Mouse (Mus musculus): Measurements from ENCODE around the gene Chrne. TPM values are rescaled to one million over a fixed set of nuclear protein-coding genes. Genes with fewer than 3 reads are reported as not detected.

Gene Chrne
- total RNA-seq, 2 experiments from 2014 or later = not detected

DNA sequence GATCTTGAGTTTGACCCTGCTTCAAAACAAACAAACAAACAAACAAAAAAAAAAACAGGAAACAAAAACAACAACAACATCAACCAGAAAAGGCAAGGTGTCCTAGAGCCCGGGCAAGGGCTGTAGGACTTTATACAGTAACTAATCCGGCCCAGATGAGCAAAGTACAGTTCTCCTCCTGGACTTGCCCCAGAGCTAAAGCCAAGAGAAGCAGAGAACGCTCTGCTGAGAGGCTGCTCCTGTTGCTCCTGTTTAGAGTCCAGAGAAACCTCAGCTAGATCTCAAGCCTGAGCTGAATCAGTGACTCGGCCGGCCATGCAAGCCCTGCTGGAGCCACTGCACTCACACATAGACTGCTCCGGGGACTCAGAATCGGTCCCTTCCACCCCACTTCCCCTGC is 11.1 kb upstream of the Chrne start:
- TF ChIP-seq CTCF (conservative IDR thresholded peaks at IDR 0.05) = no peak
- Histone ChIP-seq H3K4me3 (no peak overlapping the region), H3K27ac (no peak overlapping the region)
- DNase-seq (ENCODE audit: low spot score in 2 of 2) = no peak

DNA sequence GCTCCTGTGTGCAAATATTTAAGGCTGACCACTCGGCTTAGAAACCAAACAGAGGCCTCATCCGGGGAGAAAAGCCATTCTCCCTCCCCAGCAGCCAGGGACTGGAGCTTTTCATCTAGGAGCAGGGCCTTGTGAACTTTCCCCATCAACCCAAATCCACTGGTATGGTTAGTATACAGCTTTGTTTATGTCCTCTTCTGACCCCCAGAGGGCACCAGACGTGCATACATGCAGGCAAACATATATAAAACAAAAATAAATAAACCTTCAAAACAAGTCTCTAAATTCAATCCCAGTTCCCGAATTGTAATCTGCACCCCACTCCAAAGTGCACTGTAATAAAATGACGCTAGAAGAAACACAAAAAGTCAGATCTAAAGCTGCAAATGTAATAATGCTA is 10.5 kb upstream of the Chrne start:
- peak; percentile 62 for TF ChIP-seq CTCF (conservative IDR thresholded peaks at IDR 0.05)
- Histone ChIP-seq H3K4me3 (no peak overlapping the region), H3K27ac (no peak overlapping the region)
- DNase-seq (ENCODE audit: low spot score in 2 of 2) = no peak

DNA sequence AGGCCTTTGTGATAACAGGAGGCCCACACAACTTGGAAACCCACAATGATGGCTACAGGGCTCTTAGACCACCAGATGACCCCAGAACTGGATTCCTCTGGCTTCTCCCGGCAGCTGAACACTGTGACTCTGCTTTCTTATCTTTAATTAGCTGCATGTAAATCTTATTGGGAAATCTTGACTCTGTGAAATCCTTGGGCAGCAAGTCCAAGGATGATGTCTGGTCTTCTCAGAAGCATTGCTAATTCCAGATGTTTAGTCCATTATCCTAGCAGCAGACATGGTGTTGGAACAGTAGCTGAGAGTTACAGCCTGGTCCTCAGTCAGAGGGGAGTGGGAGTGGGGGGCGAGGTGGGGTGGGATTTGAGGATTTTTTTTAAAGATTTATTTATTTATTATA is 9.4 kb upstream of the Chrne start:
- no peak overlapping the region for H3K27ac ChIP-seq
- TF ChIP-seq CTCF (conservative IDR thresholded peaks at IDR 0.05) = no peak
- no peak overlapping the region for H3K4me3 ChIP-seq
- DNase-seq (ENCODE audit: low spot score in 2 of 2) = no peak

DNA sequence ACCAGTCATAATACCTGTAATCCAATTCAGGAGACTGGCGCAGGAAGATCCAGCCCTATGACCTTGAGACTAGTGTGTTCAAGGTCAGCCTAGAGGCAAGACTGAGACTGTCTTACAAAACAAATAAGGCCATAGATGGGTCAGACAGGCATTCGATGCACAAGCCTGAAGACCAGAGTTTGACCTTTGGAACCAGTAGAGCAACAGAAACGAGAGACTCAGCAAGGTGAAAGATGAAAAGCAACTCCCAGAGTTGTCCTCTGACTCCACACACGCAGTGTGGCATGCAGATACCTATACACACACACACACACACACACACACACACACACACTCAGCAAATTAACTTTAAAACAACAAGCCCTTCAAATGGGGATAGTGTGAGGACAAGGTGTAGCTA is 7.9 kb upstream of the Chrne start:
- DNase-seq (ENCODE audit: low spot score in 2 of 2) = no peak
- no peak for TF ChIP-seq CTCF (conservative IDR thresholded peaks at IDR 0.05)
- H3K27ac ChIP-seq = no peak overlapping the region

DNA sequence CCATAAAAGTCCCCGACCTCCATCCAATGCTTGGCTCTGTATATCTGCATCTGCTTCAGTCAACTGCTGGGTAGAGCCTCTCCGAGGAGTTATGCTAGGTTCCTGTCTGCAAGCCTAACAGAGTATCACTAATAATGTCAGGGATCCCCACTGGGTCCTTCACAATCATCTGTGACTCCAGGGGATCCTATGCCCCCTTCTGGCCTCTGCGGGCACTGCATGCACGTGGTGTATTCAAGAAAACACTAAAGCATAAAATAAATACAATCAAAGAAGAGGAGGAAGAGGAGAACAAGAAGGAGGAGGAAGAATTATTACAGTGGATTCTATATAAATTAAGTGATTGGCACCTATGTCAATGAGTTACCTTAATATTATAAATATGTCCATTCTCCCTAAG is 6.5 kb upstream of the Chrne start:
- DNase-seq (ENCODE audit: low spot score in 2 of 2) = no peak
- no peak overlapping the region for H3K27ac ChIP-seq
- no peak overlapping the region for H3K4me3 ChIP-seq
- peak; percentile 82 for TF ChIP-seq CTCF (conservative IDR thresholded peaks at IDR 0.05)

More for the DNA sequence above, 7.9 kb upstream of the Chrne start:
- H3K4me3 ChIP-seq = no peak overlapping the region

DNA sequence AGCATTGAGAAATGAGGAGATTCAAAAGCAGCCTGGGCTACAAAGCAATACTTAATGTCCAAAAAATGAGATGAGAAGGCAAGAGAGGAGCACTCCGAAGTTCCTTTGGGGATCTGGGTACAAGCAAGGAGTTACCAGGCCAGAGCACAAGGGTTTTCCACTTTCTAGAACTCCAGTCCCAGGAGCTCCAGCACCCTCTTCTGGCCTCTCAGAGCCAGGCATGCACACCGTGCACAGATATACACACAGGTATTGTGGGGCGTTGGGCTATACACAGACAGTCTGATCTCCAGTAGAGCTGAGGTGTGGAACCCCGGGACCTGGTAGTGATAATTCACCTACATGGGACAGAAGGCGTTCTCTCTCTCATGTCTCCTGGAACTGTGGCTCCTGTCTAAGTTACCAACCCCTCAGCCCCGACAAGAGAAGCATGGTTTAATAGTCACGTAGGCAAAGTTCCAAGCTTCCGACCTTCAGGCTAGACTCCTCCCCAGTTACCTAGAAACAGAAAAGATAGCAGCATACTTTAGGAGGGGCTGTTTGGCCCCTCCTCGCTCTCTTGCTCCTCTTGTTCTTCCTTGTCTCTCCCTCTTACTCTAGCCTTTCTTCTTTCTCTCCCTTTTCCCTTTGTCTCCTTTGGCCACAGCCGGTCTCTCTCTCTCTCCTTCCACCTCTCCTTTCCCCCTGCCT is 4.2 kb upstream of the Chrne start:
- no peak overlapping the region for H3K27ac ChIP-seq
- no peak for DNase-seq (ENCODE audit: low spot score in 2 of 2)
- H3K4me3 ChIP-seq = no peak overlapping the region
- TF ChIP-seq CTCF (conservative IDR thresholded peaks at IDR 0.05) = peak; percentile 68

DNA sequence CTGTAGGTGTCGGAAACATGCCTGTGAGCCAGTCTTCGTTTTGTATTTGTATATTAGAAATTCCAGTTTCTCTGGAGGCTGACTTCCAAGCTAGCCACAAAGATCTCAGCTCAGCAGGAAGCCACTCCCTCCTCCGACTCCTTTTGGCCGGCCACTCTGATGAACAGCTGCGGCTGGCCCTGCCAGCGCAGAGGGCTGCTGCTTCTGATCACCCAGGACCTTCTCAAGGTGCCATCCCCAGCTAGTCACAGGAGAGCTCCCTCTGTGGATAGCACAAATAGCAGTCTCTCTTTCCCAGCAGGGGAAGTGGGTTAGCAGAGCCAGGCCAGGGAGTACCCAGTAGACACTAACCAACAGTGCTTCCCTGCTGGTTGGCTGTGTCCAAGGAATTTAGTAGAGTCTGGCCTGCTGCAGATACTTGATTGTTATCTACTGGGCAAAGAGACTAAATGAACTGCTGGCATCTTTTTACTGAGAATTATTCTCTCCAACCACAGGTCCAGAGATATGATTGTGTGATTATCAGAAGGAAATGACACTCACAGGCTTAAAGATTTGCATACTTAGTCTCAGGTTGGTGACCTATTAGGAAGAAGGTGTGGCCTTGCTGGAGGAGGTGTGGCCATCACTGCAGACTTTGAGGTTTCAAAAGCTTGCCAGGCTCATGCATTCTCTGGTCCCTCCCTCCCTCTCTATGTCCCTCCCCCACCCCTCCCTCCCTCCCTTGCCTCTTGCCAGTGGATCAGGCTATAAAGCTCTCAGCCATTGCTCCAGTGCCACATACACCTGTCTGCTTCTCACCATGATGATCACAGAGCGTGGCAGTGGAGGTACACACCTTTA is 3.2 kb upstream of the Chrne start:
- TF ChIP-seq CTCF (conservative IDR thresholded peaks at IDR 0.05) = no peak
- DNase-seq (ENCODE audit: low spot score in 2 of 2) = no peak
- H3K4me3 ChIP-seq = no peak overlapping the region
- no peak overlapping the region for H3K27ac ChIP-seq

- DNase-seq (ENCODE audit: low spot score in 2 of 2) = no peak
- peak within 1 kb of the TSS; percentile 18; the same call in 1 of the 2 replicates for H3K27ac ChIP-seq
- TF ChIP-seq CTCF (conservative IDR thresholded peaks at IDR 0.05) = no peak
- H3K4me3 ChIP-seq = peak within 1 kb of the TSS; percentile 31; the same call in 1 of the 2 replicates
Observed at GRCm38 (mm10) chr11:70615516-70616093, 3.4 kb downstream of the Chrne start, which contains the start of gene 4930544D05Rik. Gene 4930544D05Rik (plus strand): TSS chr11:70615848.

GRCm38 (mm10) chr11:70615074-70615473 is 3.9 kb downstream of the Chrne start:
- TF ChIP-seq CTCF (conservative IDR thresholded peaks at IDR 0.05) = peak; percentile 27; the same call in 1 of the 2 replicates
- H3K4me3 ChIP-seq = peak overlapping the region; percentile 31; the same call in 1 of the 2 replicates
- DNase-seq (ENCODE audit: low spot score in 2 of 2) = peak in 1 of 2 experiments; percentile 37
- peak overlapping the region; percentile 18; the same call in 1 of the 2 replicates for H3K27ac ChIP-seq

GRCm38 (mm10) chr11:70612505-70612904 is 6.5 kb downstream of the Chrne start:
- Histone ChIP-seq H3K27ac (no peak overlapping the region), H3K4me3 (no peak overlapping the region)
- TF ChIP-seq CTCF (conservative IDR thresholded peaks at IDR 0.05) = peak; percentile 44
- DNase-seq (ENCODE audit: low spot score in 2 of 2) = no peak

DNA sequence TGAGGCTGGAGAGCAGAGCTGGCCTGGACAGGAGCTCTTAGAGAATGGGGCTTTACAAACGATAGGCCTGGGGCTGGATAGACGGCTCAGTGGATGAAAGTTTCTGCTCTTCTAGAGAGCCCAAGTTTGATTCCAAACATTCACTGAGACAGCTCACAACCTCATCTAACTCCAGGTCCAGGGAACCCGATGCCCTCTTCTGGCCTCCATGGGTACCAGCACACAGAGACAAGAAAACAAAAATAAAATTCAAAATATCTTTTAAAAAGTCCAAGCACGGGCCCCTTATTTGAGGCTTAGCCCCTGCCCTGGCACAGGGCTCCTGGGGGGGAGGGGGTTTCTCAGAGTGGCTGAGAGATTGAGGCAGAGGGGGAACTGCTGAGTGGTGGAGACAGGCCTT is 8.3 kb downstream of the Chrne start:
- H3K27ac ChIP-seq = no peak overlapping the region
- DNase-seq (ENCODE audit: low spot score in 2 of 2) = no peak
- TF ChIP-seq CTCF (conservative IDR thresholded peaks at IDR 0.05) = peak; percentile 52
- no peak overlapping the region for H3K4me3 ChIP-seq

DNA sequence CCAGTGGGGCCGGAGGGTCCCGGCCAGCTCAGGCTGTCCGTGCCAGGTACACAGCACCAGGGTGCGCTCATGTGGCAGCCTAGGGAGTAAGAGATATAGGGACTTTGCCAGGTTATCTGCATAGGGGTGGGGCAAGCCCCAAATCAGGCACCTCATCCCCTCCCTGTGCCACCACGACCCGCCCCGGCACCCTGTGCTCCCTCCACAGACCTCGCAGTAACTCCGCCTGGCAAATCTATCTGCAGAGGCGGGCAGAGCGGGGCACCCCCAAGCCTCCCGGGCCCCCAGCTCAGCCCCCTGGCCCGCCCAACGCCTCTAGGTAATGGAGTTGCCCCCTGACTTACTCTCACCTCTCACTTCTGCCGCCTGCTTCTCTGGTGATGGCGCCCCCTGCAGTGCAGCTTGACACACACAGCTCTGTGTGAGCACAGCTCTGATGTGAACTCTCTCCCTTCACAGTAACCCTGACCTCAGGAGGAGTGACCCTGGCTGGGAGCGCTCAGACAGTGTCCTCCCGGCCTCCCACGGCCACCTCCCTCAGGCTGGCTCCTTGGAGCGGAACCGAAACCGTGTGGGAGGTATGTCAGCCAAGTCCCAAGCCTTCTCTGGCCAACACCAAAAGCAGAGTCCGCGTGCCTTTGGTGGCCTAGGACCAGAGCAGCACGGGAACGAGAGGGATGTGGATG is 10.5 kb downstream of the Chrne start:
- DNase-seq (ENCODE audit: low spot score in 2 of 2) = no peak
- TF ChIP-seq CTCF (conservative IDR thresholded peaks at IDR 0.05) = peak; percentile 66

More for the DNA sequence above, 10.5 kb downstream of the Chrne start:
- no peak overlapping the region for H3K27ac ChIP-seq
- no peak overlapping the region for H3K4me3 ChIP-seq

All from layer of hippocampus, adult 2 months (tissue).